Mouse (Mus musculus) layer of hippocampus, postnatal 36 days (tissue): ENCODE results near the gene Hsd17b2. TPM values are rescaled to one million over a fixed set of nuclear protein-coding genes. Genes with fewer than 3 reads are reported as not detected.

Experiments used
- DNase-seq, 2 experiments: peaks; one replicate each; pipeline ENCODE4 v3.0.0; 2022
- total RNA-seq, 2 experiments: library from RNA; stranded (reverse); gene quantifications; 2 replicates each; pipeline ENCODE4 v1.2.3; 2021

Hsd17b2 gene
- total RNA-seq, 2 experiments from 2014 or later = not detected

GRCm38 (mm10) chr8:117775626-117776025 lies 73.9 kb downstream of the Hsd17b2 start:
- DNase-seq = no peak

- DNase-seq = no peak
These were observed 74.4 kb downstream of the Hsd17b2 start for GRCm38 (mm10) chr8:117776075-117776474.

- no peak for DNase-seq
These were observed 77.0 kb downstream of the Hsd17b2 start for GRCm38 (mm10) chr8:117778531-117779322.

DNA sequence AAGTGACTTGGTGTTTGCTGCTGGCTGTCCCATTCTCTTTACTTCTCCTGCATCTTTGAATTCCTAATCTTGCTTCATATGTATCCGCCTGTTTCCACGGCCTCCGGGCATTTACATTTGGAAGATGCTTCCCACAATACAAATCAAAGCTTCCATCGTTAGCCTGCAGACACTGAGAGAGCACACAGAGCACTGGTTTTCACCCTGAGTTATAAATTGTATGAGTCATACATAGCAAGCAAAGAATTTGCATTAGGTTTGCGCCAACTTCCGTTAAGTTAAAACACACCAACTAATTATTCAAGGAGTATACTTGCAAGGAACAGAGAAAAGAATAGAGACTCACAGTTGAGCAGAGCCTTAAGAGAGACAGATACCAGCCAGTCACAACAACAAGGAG lies 77.6 kb downstream of the Hsd17b2 start:
- no peak for DNase-seq

DNA sequence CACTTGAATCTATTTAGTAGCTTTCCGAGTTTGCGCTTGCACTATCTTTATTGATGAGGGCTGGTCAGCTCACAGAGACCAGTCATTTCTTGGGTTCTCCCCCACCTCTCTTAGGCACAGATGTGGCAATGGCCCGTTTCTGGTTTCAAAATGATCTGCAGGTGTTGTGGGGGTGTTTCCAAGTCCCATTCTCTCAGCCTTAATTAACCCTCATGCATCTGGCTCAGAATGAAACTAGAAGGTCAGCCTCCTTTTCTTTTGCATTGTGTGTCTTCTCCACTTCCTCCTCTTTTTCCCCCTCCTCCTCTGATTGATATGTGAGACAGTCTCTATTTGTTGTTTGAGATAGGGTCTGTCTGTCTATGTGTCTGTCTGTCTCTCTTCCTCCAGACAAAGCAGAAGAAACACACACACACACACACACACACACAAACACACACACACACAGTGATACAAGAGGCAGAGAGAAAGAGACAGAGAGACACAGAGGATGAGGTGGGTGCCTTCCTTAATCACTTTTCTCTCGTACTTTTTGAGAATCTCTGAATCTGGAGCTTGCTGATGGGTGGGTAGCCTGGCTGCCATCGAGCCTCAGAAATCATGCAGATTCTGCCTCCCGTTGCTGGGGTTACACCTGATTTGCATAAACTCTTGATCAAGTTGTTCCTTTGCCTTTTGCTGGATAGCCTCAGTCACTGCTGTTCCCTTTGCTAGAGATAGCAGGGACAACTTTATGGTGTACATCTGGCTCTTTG lies 79.8 kb downstream of the Hsd17b2 start:
- DNase-seq = no peak

DNA sequence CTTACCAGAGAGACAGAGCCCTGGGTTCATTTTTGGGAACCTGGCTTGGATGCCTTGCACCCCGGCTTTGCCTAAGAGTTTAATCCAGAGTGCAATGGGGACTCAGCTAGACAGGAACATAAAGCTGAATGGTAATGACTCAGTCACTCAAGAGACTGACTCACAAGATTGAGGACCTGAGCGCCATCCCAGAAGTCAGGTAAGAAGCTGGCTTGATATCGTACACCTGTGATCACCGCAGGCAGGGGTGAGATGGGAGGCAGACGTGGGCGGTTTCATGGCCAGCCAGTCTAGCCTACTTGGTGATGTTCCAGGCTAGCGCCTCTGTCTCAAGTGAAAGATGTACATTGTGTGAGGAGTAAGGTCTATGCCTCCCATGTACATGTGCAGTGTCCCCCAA lies 81.3 kb downstream of the Hsd17b2 start:
- no peak for DNase-seq

GRCm38 (mm10) chr8:117786428-117786827 lies 84.7 kb downstream of the Hsd17b2 start:
- DNase-seq = no peak

- no peak for DNase-seq
These were observed 91.0 kb downstream of the Hsd17b2 start for GRCm38 (mm10) chr8:117792616-117793144.

DNA sequence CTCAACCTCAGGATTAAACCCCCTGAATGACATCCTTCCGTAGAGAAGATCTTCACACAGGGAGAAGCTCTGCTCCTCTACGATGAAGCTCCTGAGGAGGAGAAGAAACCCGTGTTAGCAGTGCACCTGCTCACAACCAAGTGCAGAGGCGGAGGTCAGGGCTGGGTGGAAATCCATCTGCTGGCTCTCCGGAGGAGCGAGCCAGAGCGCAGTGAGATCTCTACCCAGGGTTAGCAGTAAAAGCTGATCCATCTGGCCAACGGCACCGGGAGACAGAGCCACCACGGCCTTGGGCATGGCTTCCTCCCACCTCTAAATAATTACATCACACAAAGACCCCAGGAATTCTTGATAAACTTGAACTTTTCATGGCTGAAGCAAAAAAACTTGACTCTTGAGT lies 92.9 kb downstream of the Hsd17b2 start:
- DNase-seq = no peak

- no peak for DNase-seq
These were observed 94.8 kb downstream of the Hsd17b2 start for GRCm38 (mm10) chr8:117796464-117796863.

DNA sequence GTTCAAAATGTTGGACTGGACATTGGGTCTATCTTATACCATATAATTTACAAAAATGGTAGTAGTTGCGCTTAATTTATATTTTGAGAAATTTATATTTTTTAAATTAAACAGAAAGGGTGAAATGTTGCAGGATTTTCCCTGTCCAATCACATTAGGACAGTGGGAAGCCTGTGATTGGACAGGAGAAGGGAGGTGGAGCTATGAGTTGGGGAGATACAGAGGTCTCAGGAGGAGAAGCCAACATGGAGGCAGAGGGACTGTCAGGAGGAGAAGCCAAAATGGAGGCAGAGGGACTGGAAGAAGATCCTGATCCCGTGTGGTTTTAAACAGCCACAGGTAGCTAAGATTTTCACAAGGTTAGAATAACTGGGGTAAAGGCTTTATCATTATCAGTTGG lies 96.4 kb downstream of the Hsd17b2 start:
- no peak for DNase-seq

- DNase-seq = peak; percentile 92 to 93
These were observed 100.0 kb downstream of the Hsd17b2 start, which contains the start of gene Mphosph6 for GRCm38 (mm10) chr8:117801443-117802298. Mphosph6 (minus strand) TSS chr8:117801943.

GRCm38 (mm10) chr8:117802299-117802689 lies 100.6 kb downstream of the Hsd17b2 start:
- DNase-seq = no peak

DNA sequence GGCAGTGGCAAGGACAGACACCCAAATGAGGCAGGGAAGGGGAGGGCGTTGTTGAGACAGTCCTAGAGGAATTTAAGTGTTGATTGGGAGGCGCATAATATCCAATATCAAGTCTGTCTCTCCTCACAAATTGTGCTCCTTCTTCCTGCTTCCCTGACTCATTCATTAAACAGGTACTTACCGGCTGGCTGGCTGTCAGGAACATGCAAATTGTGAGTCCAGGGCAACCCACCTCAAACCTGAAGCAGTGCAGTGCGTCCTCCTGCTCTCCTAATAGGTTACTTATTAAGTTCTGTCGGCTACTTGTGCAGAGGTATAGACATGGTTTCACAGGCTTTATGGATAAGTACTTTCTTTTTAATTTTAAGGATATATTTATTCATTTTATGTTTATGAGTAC lies 103.7 kb downstream of the Hsd17b2 start:
- no peak for DNase-seq

Other genes with a start within 250 kb of the Hsd17b2 start
- gene Plcg2, start 203.6 kb upstream of the Hsd17b2 start, total RNA-seq = 1 to 10 TPM; 2.6 to 3.3 TPM
- gene Sdr42e1, start 28.2 kb upstream of the Hsd17b2 start, total RNA-seq = 1 to 10 TPM; 4.1 to 4.2 TPM
- gene Mphosph6, start 100.0 kb downstream of the Hsd17b2 start, total RNA-seq = 10 to 100 TPM; 21.3 to 23.4 TPM